Mouse (Mus musculus) A20 (cell line): ENCODE results near the gene Reep1.

ENCODE experiments used
- DNase-seq: peaks from one replicate; pipeline ENCODE4 v3.0.0-alpha.2; 2011; ENCODE audit warnings: low read depth, low spot score

Gene Reep1

GRCm38 (mm10) chr6:71780431-71780830, 73.1 kb downstream of the Reep1 start:
- DNase-seq = no peak

GRCm38 (mm10) chr6:71783165-71783564, 75.8 kb downstream of the Reep1 start:
- DNase-seq = no peak

GRCm38 (mm10) chr6:71788348-71788747, 81.0 kb downstream of the Reep1 start:
- no peak for DNase-seq

- no peak for DNase-seq
Measured at GRCm38 (mm10) chr6:71791771-71792170, 84.4 kb downstream of the Reep1 start.

GRCm38 (mm10) chr6:71799391-71799790, 92.0 kb downstream of the Reep1 start:
- DNase-seq = no peak

DNA sequence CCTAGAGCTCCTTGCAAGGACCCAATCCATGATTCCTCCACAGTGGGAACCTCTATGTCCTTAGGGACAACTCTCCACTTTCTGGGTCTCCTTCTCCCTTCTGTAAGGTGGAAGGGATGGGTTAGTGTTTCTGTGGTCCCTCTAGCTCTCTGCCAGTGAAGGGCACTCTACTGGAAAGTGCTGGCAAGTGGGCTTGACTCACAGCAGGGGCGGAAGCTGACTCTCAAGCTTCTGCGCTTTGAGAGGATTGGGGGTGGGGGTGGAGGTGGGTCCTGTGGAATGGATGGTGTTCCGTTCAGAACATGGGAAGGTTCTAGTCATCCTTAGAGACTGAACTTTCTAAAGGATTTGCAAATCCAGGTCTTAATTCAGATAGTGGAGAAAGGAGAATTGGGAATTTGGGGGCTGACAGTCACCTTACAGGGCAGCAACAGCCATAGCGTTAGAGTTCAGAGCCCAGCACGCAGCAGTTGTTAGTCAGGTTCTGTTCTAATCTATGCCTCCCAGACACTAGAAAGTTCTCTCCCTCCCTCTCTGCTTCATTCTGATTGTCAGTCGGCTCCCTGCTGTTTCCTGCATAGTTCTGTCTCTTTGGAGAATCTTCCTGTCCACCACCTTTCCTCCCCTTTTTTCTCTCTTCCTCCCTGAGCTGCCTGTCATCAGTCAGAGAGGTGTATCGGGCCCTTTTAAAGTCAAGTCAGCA, 93.8 kb downstream of the Reep1 start:
- DNase-seq = no peak

GRCm38 (mm10) chr6:71801714-71802094, 94.3 kb downstream of the Reep1 start:
- DNase-seq = no peak

- no peak for DNase-seq
Measured at GRCm38 (mm10) chr6:71803609-71804008, 96.2 kb downstream of the Reep1 start.

GRCm38 (mm10) chr6:71804061-71804829, 96.9 kb downstream of the Reep1 start:
- DNase-seq = peak; percentile 59

DNA sequence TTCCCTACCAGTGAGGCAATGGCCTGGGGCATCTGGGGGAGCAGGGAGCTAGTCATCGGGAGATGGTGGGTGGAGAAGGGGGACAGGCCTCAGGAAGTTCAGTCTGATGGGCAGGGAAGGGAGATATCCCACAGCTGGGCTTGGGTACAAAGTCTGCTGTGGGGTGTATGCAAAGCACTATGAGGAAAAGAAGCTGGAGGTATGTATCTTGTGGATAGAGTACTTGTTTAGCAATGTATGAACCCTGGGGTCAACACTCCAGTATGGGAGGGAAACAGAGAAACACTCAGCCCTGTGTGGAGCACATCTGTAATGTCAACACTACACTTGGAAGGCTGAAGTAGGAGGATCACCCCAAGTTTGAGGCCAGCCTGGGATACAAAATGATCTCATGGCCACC, 99.4 kb downstream of the Reep1 start:
- no peak for DNase-seq

DNA sequence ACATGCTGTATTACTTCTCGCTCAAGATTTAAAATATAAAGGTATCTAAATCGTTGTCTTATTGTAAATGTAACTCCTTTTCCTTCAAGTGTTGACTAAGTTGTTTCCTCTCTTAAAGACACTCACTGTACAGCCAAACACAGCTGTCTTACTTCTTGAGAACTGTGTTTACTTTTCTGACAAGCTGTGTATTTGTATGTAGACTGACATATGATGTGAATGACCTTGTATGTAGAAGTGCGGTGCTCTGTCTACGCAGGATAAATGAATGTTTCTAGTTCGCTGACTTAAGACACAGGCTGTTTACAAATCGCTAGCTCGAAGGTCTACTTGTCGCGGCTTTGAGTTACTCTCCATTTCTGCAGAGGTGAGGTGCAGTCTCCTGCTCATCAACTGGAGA, 102.5 kb downstream of the Reep1 start:
- no peak for DNase-seq

- no peak for DNase-seq
Measured at GRCm38 (mm10) chr6:71812820-71813219, 105.5 kb downstream of the Reep1 start.

DNA sequence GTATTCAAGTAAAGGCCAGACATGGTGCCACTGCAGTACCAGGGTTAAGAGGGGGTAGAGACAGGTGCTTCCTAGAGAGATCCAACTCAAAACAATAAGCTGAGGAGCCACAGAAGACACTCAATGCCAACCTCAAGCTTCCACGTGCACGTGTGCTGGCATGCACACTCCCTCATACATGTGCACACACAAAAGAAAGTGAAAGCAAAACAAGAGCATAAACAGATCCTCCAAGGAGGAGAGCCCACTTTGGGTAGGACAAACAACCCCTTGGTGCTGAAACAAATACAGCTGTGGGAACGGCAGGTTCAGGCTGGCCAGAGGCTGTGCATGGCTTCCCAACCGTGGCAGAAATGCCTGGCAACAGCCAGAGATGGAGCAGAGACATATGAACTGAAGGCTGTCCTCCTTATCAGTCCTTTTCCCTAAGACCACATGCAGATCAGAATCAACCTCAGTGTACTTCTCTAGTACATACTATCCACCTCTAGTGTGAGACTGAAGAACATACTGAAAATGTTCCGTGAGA, 112.5 kb downstream of the Reep1 start:
- peak; percentile 44 for DNase-seq

GRCm38 (mm10) chr6:71823085-71823484, 115.7 kb downstream of the Reep1 start:
- no peak for DNase-seq

GRCm38 (mm10) chr6:71823488-71823887, 116.1 kb downstream of the Reep1 start:
- peak; percentile 84 for DNase-seq

DNA sequence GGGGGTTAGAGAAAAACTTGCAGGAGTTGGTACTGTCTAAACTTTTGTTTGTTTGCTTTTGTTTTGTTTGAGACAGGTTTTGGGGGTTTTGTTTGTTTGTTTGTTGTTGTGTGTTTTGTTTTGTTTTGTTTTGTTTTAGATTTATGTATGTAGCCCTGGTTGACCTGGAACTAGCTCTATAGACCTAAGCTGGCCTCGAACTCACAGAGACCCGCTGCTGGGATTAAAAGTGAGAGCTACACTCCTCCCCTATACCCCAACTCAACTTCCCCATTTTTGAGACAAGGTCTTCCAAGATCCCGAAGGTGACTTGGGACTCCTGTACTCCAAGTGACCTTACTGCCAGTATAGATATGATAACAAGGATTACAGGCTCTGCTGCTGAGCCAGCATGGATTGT, 116.6 kb downstream of the Reep1 start:
- no peak for DNase-seq

DNA sequence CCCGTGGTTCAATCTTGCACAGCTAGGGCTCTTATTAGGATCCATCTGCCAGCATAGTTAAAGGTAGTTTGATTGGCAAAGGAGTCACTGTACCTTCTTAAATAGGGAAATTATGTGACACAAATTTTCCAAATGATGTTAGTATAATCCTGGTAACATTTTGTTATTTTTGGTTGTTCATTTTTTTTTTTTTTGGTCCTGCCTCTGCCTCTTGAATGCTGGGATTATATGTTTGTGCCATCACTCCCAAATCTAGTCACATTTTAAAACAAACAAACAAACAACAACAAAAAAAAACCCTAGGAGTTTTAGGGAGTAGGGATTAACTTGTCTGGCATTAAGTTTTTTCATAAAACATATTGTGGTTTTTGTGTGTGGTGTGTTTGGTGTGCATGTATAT, 119.5 kb downstream of the Reep1 start, which contains the start of gene Mrpl35:
Mrpl35 (minus strand) TSS at position 101 of the 400 bp plus-strand sequence.
- no peak for DNase-seq

- DNase-seq = no peak
Measured at GRCm38 (mm10) chr6:71829768-71830167, 122.4 kb downstream of the Reep1 start.

- DNase-seq = peak; percentile 92
Measured at GRCm38 (mm10) chr6:71830690-71831580, 123.6 kb downstream of the Reep1 start, which contains the start of gene Immt. TSS of gene Immt (plus strand) at chr6:71831331.

DNA sequence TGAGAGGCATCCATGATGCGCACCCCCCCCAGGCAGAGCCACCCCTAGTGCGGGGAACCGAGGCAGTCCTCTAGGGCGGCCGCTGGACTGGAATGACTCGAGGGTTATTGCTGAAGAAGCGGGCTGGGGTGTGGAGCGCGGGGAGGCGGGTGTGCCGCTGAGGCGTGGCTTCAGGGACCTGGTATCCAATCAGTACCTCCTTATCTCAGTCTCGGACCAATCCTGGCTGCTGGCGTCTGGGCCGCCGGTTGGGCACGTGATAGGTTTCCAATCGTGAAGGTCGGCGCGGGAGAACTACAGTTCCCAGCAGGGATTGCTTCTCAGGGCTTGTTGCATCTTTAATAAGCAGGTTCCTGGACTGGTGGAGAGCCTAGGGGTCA, 124.2 kb downstream of the Reep1 start:
- peak; percentile 90 for DNase-seq

DNA sequence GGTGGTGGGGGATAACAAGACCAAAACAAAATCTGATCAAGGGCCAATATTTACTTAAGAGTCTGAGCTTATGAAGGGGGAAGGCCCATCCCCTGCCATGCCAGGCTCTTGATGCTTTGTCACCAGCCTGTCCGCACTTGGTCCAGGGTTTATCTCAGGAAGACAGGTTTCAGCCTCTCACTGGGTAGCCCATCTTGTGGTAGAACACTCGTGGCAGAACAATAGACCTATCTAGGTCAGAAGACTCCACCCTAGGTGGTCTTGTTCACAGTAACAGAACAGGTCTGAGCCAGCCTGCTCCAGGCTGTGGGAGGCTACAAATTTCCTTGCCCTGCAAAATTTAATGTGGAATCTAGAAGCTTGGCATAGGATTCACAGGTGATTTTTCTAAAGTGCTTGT, 129.4 kb downstream of the Reep1 start:
- no peak for DNase-seq

GRCm38 (mm10) chr6:71839815-71840214, 132.5 kb downstream of the Reep1 start:
- no peak for DNase-seq
